Mouse (Mus musculus): Measurements from ENCODE around the gene Ralbp1. TPM values are rescaled to one million over a fixed set of nuclear protein-coding genes. Genes with fewer than 3 reads are reported as not detected.

The Ralbp1 gene
- polyA plus RNA-seq, 1 experiment from 2014 or later: 48.6 TPM

- Histone ChIP-seq H3K4me3 (no peak overlapping the region), H3K9me3 (no peaks in the 10 kb centered on the region), H3K4me1 (no peaks in the 10 kb centered on the region), H3K27me3 (ENCODE audit: poor library complexity, severe bottlenecking) (no peaks in the 10 kb centered on the region), H3K27ac (no peak overlapping the region), H3K36me3 (replicated peaks) (peaks cover 31% of the 10 kb centered on the region)
- 93% methylated on average over 4 of the region's 4 CpGs for WGBS
- no peak for DNase-seq (ENCODE audit: extremely low spot score, low spot score)
Observed at GRCm38 (mm10) chr17:65802026-65802425, 83.6 kb downstream of the Ralbp1 start.

DNA sequence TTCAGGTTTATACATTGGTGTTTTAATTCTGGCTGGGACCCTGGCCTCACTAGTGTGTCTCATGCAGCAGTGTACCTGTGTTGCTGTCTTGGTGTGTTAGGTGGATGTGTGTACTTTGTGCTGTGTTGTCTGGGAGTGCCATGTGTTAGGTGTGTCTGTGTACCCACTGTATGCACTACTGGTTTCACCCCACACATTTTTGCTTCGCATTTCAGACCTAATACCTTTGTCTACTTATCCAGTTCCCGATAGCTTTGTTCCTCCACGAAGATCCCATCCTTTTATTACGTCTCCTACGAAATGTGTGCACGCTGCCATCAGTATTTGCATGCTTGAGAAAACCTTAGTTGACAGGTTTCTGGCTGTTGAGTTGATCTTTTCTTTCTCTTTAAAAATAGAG lies 85.1 kb downstream of the Ralbp1 start:
- DNase-seq (ENCODE audit: extremely low spot score, low spot score): no peak
- Histone ChIP-seq H3K9me3 (no peaks in the 10 kb centered on the region), H3K4me3 (no peak overlapping the region), H3K27ac (no peak overlapping the region), H3K4me1 (no peaks in the 10 kb centered on the region), H3K36me3 (replicated peaks) (peaks cover 27% of the 10 kb centered on the region), H3K27me3 (ENCODE audit: poor library complexity, severe bottlenecking) (no peaks in the 10 kb centered on the region)
- WGBS: 96% methylated on average over 6 of the region's 6 CpGs

DNA sequence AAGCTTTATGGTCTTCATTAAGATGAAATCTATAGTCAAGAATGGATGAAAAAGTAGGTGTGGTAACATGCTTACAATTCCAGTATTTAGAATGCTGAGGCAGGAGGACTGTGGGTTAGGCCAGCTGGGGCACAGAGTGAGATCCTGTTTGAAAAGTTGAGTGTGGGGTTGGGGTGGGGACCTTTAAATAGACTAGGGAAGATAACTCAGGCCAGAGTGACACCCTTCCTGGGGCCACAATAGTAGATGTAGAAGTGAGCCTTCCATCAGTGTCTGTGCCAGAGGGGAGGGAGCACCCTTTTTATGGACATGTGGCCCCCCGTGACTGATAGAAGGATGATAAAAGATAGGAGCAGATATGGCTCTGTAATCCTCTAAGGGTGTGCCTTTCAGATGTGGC lies 86.2 kb downstream of the Ralbp1 start:
- Histone ChIP-seq H3K4me1 (no peaks in the 10 kb centered on the region), H3K27me3 (ENCODE audit: poor library complexity, severe bottlenecking) (no peaks in the 10 kb centered on the region), H3K36me3 (replicated peaks) (peaks cover 31% of the 10 kb centered on the region), H3K27ac (no peak overlapping the region), H3K9me3 (no peaks in the 10 kb centered on the region), H3K4me3 (no peak overlapping the region)
- DNase-seq (ENCODE audit: extremely low spot score, low spot score): no peak
- WGBS: 89% methylated on average over 1 of the region's 1 CpGs

DNA sequence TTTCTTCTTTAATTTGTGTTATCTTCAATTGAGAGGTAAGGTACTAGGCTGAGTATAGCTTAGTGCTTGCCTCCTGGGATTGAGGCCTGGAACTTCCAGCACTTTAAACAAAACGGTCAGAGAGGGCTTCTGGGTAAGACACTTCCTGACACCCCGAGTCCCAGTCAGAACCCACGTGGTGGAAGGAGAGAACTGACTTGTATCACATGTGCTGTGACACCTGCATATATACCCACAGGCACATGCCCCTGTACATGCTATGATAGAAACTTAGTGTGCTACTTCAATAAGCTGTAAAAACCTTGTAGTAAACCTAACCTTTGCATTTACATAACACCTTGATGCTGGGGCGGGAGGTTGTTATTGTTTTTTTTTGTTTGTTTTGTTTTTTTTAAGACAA lies 87.2 kb downstream of the Ralbp1 start:
- Histone ChIP-seq H3K4me3 (no peak overlapping the region), H3K27ac (no peak overlapping the region), H3K27me3 (ENCODE audit: poor library complexity, severe bottlenecking) (no peaks in the 10 kb centered on the region), H3K36me3 (replicated peaks) (peaks cover 27% of the 10 kb centered on the region), H3K9me3 (no peaks in the 10 kb centered on the region), H3K4me1 (no peaks in the 10 kb centered on the region)
- WGBS: 83% methylated on average over 4 of the region's 4 CpGs
- no peak for DNase-seq (ENCODE audit: extremely low spot score, low spot score)

Other genes with a start within 250 kb of the Ralbp1 start
- gene Txndc2, start 243.6 kb downstream of the Ralbp1 start, polyA plus RNA-seq (2016; fragmentation: Nextera tagmentation; extraction: Ambion mirVana): not detected in 2 replicates
- 58.6 and 64.7 TPM in 2 replicates for gene Rab31, start 113.0 kb downstream of the Ralbp1 start, polyA plus RNA-seq (2016; fragmentation: Nextera tagmentation; extraction: Ambion mirVana)
- 61.5 and 66.0 TPM in 2 replicates for gene Ppp4r1, start 103.2 kb downstream of the Ralbp1 start, polyA plus RNA-seq (2016; fragmentation: Nextera tagmentation; extraction: Ambion mirVana)
- gene Twsg1, start 65.4 kb upstream of the Ralbp1 start, polyA plus RNA-seq (2016; fragmentation: Nextera tagmentation; extraction: Ambion mirVana): 85.6 and 87.5 TPM in 2 replicates
- 11.7 and 14.6 TPM in 2 replicates for gene Ankrd12, start 191.3 kb upstream of the Ralbp1 start, polyA plus RNA-seq (2016; fragmentation: Nextera tagmentation; extraction: Ambion mirVana)
- 325 and 337 TPM in 2 replicates for gene Ndufv2, start 215.8 kb upstream of the Ralbp1 start, polyA plus RNA-seq (2016; fragmentation: Nextera tagmentation; extraction: Ambion mirVana)
- 31.6 and 31.8 TPM in 2 replicates for gene Washc1, start 225.7 kb upstream of the Ralbp1 start, polyA plus RNA-seq (2016; fragmentation: Nextera tagmentation; extraction: Ambion mirVana)
- gene Ddx11, start 237.7 kb upstream of the Ralbp1 start, polyA plus RNA-seq (2016; fragmentation: Nextera tagmentation; extraction: Ambion mirVana): 35.1 and 37.8 TPM in 2 replicates